Mouse (Mus musculus) kidney, adult 2 months (tissue): ENCODE data around the gene Irak3.

ENCODE experiments used
- CTCF ChIP-seq: fragments of 200-500 bp; conservative IDR thresholded peaks from 2 replicates; pipeline ENCODE4 v1.5.1; 2011; ENCODE audit warnings: low read depth, mild to moderate bottlenecking, control low read depth, low read length, moderate library complexity, mixed read lengths; ENCODE audit not compliant: insufficient read depth, insufficient read length
- POLR2A ChIP-seq: fragments of 200-500 bp; IDR thresholded peaks from one replicate; pipeline ENCODE4 v1.6.1; 2011; ENCODE audit warnings: low read depth, low read length, control low read depth

- TF ChIP-seq CTCF, result no peak
- TF ChIP-seq POLR2A, result no peak
Measured at GRCm38 (mm10) chr10:120189782-120190181, 12.1 kb downstream of the Irak3 start.
